Mouse (Mus musculus) layer of hippocampus, postnatal 14 days (tissue): ENCODE measurements around the gene Gemin7. TPM values are rescaled to one million over a fixed set of nuclear protein-coding genes. Genes with fewer than 3 reads are reported as not detected.
"Not testable (repeated sequence)": the region's sequence is repeated elsewhere in the genome, so short reads cannot be mapped to it uniquely, and the experiment has no call there.

Source experiments
- DNase-seq, 2 experiments: peaks; one replicate each; pipeline ENCODE4 v3.0.0; 2021 to 2022; ENCODE audit warnings: low spot score in 2 of 2, mixed read lengths in 1 of 2
- long read RNA-seq, 2 experiments: library from polyadenylated mRNA; stranded (forward); transcript quantifications; one replicate each; pipeline ENCODE4 v2.0.0; 2021
- total RNA-seq, 2 experiments: library from RNA; stranded (reverse); gene quantifications; 2 replicates each; pipeline ENCODE4 v1.2.3; 2021

Gene Gemin7
- 10 to 100 TPM; 39.8 to 43.3 TPM for total RNA-seq
- long read RNA-seq, experiment 1, transcript Gemin7-201 (2 exons, 763 nt), result major isoform, 34 of 34 reads
- long read RNA-seq, experiment 1, partial matches to known transcripts, result 0 of 34 reads
- long read RNA-seq, experiment 1, other reads (novel, unspliced or antisense), result 0 of 34 reads
- long read RNA-seq, experiment 2, transcript Gemin7-201 (2 exons, 763 nt), result major isoform, 45 of 51 reads
- long read RNA-seq, experiment 2, partial matches to known transcripts, result 0 of 51 reads
- long read RNA-seq, experiment 2, other reads (novel, unspliced or antisense), result 5 of 51 reads

GRCm38 (mm10) chr7:19577141-19577852, at the start of gene Gemin7, which contains the start of gene Zfp296:
TSS of gene Gemin7 (minus strand) at chr7:19577595.
TSS of gene Zfp296 (plus strand) at chr7:19577287.
- DNase-seq, result no peak

DNA sequence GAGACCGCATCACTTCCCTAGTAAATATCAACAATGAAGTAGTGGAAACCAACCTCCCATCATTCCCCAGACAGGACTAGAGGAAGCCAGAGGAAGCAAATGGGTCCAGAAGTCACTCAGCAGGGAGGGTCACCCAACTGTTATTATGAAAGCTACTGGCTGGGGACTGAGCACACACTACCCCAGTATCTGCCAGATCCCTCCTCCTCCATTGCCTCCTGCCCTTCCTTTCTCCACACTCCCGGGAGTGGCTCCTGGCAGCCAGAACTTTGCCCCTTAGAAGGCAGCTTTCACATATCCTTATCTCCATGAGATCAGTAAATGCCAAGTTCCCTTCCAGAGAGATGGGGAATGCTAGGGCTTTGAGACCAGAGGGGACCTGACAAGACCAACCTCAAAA, 46.0 kb upstream of the Gemin7 start:
- DNase-seq, result no peak

DNA sequence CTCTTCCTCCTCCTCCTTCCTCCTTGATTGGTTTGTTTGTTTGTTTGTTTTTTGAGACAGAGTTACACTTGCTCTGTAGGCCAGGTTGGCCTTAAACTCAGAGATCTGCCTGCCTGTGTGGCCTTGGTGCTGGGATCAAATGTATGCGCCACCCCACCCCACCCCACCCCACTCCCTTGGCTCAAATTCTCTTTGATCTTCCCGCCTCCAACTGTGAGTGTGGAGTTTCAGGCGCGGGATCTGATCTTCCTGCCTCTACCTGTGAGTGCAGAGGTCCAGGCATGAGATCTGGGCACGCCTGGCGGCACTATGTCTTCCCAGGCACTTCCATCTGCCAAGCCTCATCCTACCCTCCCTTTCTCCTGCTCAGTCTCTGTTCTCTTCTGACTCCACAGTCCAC, 44.8 kb upstream of the Gemin7 start:
- no peak for DNase-seq

- peak; percentile 36 to 75 for DNase-seq
Measured at GRCm38 (mm10) chr7:19620811-19621210, 43.4 kb upstream of the Gemin7 start.

- peak; percentile 67 to 83 for DNase-seq
Measured at GRCm38 (mm10) chr7:19619004-19619801, 41.8 kb upstream of the Gemin7 start.

GRCm38 (mm10) chr7:19615036-19615577, 37.7 kb upstream of the Gemin7 start:
- no peak for DNase-seq

DNA sequence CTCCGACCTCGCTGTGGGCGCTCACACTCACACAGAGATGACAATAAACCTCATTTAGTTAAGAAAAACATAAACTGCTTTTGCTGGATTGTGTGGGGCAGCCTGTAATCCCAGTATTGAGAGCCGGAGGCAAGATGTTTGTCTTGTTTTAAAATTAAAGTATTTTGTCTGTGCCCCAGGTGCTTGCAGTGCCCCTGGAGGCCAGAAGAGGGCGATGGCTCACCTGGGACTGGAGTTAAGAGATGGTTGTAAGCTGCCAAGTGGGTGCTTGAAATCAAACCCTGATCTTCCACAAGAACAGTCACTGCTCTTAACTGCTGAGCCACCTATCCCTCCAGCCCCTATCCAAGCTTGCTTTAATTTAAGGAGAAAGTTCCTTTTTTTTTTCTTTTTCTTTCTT, 33.6 kb upstream of the Gemin7 start:
- no peak for DNase-seq

DNA sequence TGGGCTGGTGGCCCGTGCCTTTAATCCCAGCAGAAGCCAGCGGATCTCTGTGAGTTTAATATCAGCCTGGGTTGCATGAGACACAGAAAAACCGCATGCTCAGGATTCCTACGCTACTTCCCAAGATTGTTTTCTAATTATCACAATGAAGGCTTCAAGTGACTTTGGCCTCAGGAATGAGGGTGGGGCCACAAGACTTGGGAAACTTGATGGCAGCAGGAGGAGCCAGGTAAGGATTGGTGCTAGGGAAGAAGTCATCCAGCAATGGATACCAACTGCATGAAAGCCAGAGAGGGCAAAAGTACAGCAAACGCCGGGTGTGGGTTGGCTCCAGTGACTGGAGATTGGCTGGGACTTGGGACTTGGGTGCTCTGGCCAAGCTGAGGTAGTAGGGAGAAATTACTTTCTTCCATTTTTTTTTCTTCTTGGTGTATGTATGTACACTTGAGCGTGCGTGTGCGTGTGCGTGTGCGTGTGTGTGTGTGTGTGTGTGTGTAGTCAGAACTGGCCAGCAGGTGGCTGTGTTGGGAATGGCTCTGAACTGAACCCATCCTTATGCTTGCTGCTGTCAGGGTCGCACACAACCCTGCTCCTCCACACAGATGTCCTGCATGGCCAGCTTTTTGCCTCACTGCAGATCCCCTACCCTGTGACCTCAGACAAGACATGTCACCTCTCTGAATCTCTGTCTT, 32.4 kb upstream of the Gemin7 start:
- no peak for DNase-seq

DNA sequence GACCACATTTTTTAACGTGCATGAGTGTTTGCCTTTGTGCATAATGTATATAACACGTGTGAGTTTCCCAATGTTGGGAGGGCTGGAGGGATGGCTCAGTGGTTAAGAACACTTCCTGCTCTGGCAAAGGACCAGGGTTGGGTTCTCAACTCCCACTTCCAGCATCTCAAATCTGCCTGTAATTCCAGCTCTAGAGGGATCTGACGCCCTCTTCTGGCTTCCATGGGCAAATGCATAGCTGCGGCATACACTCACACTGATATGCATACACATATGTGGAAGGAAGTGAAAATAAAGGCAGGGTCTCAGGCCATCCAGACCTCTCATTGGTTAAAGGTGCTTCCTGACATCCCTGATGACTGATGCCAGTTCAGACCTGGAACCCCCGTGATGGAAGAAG, 29.9 kb upstream of the Gemin7 start:
- no peak for DNase-seq

DNA sequence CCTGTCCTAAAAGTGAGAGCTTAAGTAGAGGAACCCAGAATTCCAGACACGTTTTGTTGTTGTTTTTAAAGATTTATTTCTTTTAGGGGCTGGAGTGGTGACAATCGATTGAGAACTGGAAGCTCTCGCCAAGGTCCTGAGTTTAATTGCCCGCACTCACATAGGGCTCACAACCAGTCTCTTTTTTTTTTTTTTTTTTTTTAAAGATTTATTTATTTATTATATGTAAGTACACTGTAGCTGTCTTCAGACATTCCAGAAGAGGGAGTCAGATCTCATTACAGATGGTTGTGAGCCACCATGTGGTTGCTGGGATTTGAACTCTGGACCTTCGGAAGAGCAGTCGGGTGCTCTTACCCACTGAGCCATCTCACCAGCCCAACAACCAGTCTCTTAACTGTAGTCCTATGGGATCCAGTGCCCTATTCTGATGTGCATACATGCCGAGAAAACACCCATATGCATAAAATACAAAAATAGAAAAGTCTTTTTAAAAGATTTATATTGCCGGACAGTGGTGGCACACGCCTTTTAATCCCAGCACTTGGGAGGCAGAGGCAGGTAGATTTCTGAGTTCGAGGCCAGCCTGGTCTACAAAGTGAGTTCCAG, 27.3 kb upstream of the Gemin7 start:
- DNase-seq, result not testable (repeated sequence)

GRCm38 (mm10) chr7:19603849-19604605, 26.6 kb upstream of the Gemin7 start, which contains the start of gene Clasrp:
TSS of gene Clasrp (minus strand) at chr7:19604486.
- peak; percentile 91 to 96 for DNase-seq

GRCm38 (mm10) chr7:19603055-19603454, 25.7 kb upstream of the Gemin7 start:
- no peak for DNase-seq

- peak in 1 of 2 experiments; percentile 57 for DNase-seq
Measured at GRCm38 (mm10) chr7:19600562-19600961, 23.2 kb upstream of the Gemin7 start.

GRCm38 (mm10) chr7:19593061-19593730, 15.8 kb upstream of the Gemin7 start:
- DNase-seq, result no peak

GRCm38 (mm10) chr7:19589917-19590316, 12.5 kb upstream of the Gemin7 start:
- DNase-seq, result peak; percentile 65 to 83

DNA sequence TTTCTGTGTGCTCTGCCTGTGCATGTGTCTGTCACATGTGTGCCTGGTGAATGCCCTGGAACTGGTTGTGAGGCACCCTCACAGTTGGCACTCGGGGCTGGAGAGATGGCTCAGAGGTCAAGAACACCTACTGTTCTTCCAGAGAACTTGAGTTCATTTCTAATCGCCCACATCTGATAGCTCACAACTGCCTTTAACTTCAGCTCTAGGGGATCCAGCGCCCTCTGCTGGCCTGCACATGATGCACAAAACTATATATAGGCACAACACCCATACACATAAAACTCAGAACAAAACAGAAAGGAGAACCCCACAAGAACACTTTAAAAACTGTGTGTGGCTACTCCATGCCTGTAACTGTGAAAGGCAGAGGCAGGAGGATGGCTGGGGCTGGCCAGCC, 11.8 kb upstream of the Gemin7 start:
- peak in 1 of 2 experiments; percentile 52 for DNase-seq

GRCm38 (mm10) chr7:19586269-19586668, 8.9 kb upstream of the Gemin7 start:
- DNase-seq, result no peak

GRCm38 (mm10) chr7:19580634-19581033, 3.2 kb upstream of the Gemin7 start:
- no peak for DNase-seq

- DNase-seq, result no peak
Measured at GRCm38 (mm10) chr7:19579751-19580150, 2.4 kb upstream of the Gemin7 start.
